Mouse (Mus musculus) heart, embryonic 15.5 days (tissue): ENCODE data around the gene Arhgap10. TPM values are rescaled to one million over a fixed set of nuclear protein-coding genes. Genes with fewer than 3 reads are reported as not detected.
A peak's percentile ranks its signal among the peaks of the same experiment; 100 is the strongest.

Experiments used
- ATAC-seq: fragments of 200-750 bp; cut with Nextera tagmentation; replicated peaks from 2 replicates; pipeline ENCODE4 v1.8.0; 2017; ENCODE audit warnings: low read depth, moderate TSS enrichment; ENCODE audit not compliant: insufficient number of reproducible peaks, insufficient read depth, low FRiP score
- H3K27ac ChIP-seq: fragments of 300-500 bp; sonication (generic); 2 replicates; pipeline ENCODE4 v1.5.1; 2015; ENCODE audit warnings: mild to moderate bottlenecking, inconsistent platforms
- H3K27me3 ChIP-seq: fragments of 300-500 bp; sonication (generic); 2 replicates; pipeline ENCODE4 v1.6.1; 2015; ENCODE audit warnings: inconsistent platforms
- H3K36me3 ChIP-seq: fragments of 300-500 bp; sonication (generic); 2 replicates; pipeline ENCODE4 v1.6.1; 2015; ENCODE audit warnings: mild to moderate bottlenecking, inconsistent platforms
- H3K4me1 ChIP-seq: fragments of 300-500 bp; sonication (generic); replicated peaks from 2 replicates; pipeline ENCODE4 v1.6.1; 2015; ENCODE audit warnings: inconsistent platforms
- H3K4me2 ChIP-seq: fragments of 300-500 bp; sonication (generic); 2 replicates; pipeline ENCODE4 v1.6.1; 2015; ENCODE audit warnings: inconsistent platforms, mild to moderate bottlenecking, moderate library complexity
- H3K4me3 ChIP-seq: fragments of 300-500 bp; sonication (generic); 2 replicates; pipeline ENCODE4 v1.5.1; 2015; ENCODE audit warnings: mild to moderate bottlenecking, inconsistent platforms
- H3K9ac ChIP-seq: fragments of 300-500 bp; sonication (generic); 2 replicates; pipeline ENCODE4 v1.6.1; 2015; ENCODE audit warnings: mild to moderate bottlenecking, inconsistent platforms
- H3K9me3 ChIP-seq: fragments of 300-500 bp; sonication (generic); replicated peaks from 2 replicates; pipeline ENCODE4 v1.6.1; 2016; ENCODE audit warnings: inconsistent platforms
- WGBS: fragments of 180-500 bp; shearing (Covaris S2); methylation state at CpG from one replicate; pipeline ENCODE4 v1.1.7; 2015; ENCODE audit warnings: mixed read lengths; 5-methylcytosine and 5-hydroxymethylcytosine counted together
- polyA plus RNA-seq: library from polyadenylated mRNA; unstranded; fragments of >200 nt; fragmentation: Nextera tagmentation; extraction: Ambion mirVana; gene quantifications from 2 replicates; pipeline ENCODE4 v1.2.1, GENCODE M21; 2015

The Arhgap10 gene
- polyA plus RNA-seq, 1 experiment from 2014 or later = 29.3 TPM

- Histone ChIP-seq H3K9me3 (no peaks in the 10 kb centered on the region), H3K4me1 (no peaks in the 10 kb centered on the region), H3K27me3 (no peaks in the 10 kb centered on the region), H3K9ac (no peak overlapping the region), H3K36me3 (peaks cover 10% of the 10 kb centered on the region), H3K4me3 (no peak overlapping the region), H3K27ac (no peak overlapping the region), H3K4me2 (no peak overlapping the region)
- WGBS = 90% methylated on average over 5 of the region's 5 CpGs
- no peak for ATAC-seq
Observed at GRCm38 (mm10) chr8:77360853-77361252, 156.9 kb downstream of the Arhgap10 start.

- no peak overlapping the region for H3K4me3 ChIP-seq
- no peaks in the 10 kb centered on the region for H3K9me3 ChIP-seq
- no peak overlapping the region for H3K27ac ChIP-seq
- peaks cover 10% of the 10 kb centered on the region for H3K36me3 ChIP-seq
- no peak for ATAC-seq
- WGBS = 93% methylated on average over 5 of the region's 5 CpGs
- no peak overlapping the region for H3K4me2 ChIP-seq
- no peak overlapping the region for H3K9ac ChIP-seq
- no peaks in the 10 kb centered on the region for H3K4me1 ChIP-seq
- H3K27me3 ChIP-seq = no peaks in the 10 kb centered on the region
Observed at GRCm38 (mm10) chr8:77360423-77360822, 157.3 kb downstream of the Arhgap10 start.

GRCm38 (mm10) chr8:77357126-77357525 lies 160.6 kb downstream of the Arhgap10 start:
- WGBS = 79% methylated on average over 8 of the region's 8 CpGs
- no peak for ATAC-seq

GRCm38 (mm10) chr8:77355344-77355743 lies 162.4 kb downstream of the Arhgap10 start:
- ATAC-seq = no peak
- no peak overlapping the region for H3K27ac ChIP-seq
- H3K9ac ChIP-seq = no peak overlapping the region
- WGBS = 89% methylated on average over 5 of the region's 5 CpGs
- no peaks in the 10 kb centered on the region for H3K27me3 ChIP-seq
- H3K4me1 ChIP-seq = no peaks in the 10 kb centered on the region
- no peaks in the 10 kb centered on the region for H3K9me3 ChIP-seq
- no peak overlapping the region for H3K4me2 ChIP-seq
- H3K36me3 ChIP-seq = peaks cover 10% of the 10 kb centered on the region
- no peak overlapping the region for H3K4me3 ChIP-seq

More at GRCm38 (mm10) chr8:77357126-77357525, 160.6 kb downstream of the Arhgap10 start:
- no peak overlapping the region for H3K4me2 ChIP-seq
- no peaks in the 10 kb centered on the region for H3K9me3 ChIP-seq
- no peaks in the 10 kb centered on the region for H3K4me1 ChIP-seq
- H3K27me3 ChIP-seq = no peaks in the 10 kb centered on the region
- no peak overlapping the region for H3K9ac ChIP-seq
- H3K4me3 ChIP-seq = no peak overlapping the region
- no peak overlapping the region for H3K27ac ChIP-seq
- peaks cover 7% of the 10 kb centered on the region for H3K36me3 ChIP-seq

- no peak for ATAC-seq
- no peak overlapping the region for H3K4me3 ChIP-seq
- H3K4me1 ChIP-seq = 0 out of 2 replicates have a peak, but pooled peaks cover 2% of the 10 kb centered on the region
- no peak overlapping the region for H3K9ac ChIP-seq
- H3K27ac ChIP-seq = no peak overlapping the region
- H3K9me3 ChIP-seq = no peaks in the 10 kb centered on the region
- 83% methylated on average over 1 of the region's 1 CpGs for WGBS
- H3K36me3 ChIP-seq = peaks cover 6% of the 10 kb centered on the region
- no peaks in the 10 kb centered on the region for H3K27me3 ChIP-seq
- H3K4me2 ChIP-seq = no peak overlapping the region
Observed at GRCm38 (mm10) chr8:77354189-77354588, 163.6 kb downstream of the Arhgap10 start.

GRCm38 (mm10) chr8:77351177-77351860 lies 166.4 kb downstream of the Arhgap10 start:
- no peak for ATAC-seq
- no peaks in the 10 kb centered on the region for H3K9me3 ChIP-seq
- no peak overlapping the region for H3K27ac ChIP-seq
- no peak overlapping the region for H3K4me2 ChIP-seq
- H3K4me1 ChIP-seq = 0 out of 2 replicates have a peak, but pooled peaks cover 2% of the 10 kb centered on the region
- H3K27me3 ChIP-seq = no peaks in the 10 kb centered on the region
- 83% methylated on average over 9 of the region's 9 CpGs for WGBS
- H3K9ac ChIP-seq = no peak overlapping the region
- 0 out of 2 replicates have a peak, but pooled peaks cover 3% of the 10 kb centered on the region for H3K36me3 ChIP-seq
- H3K4me3 ChIP-seq = no peak overlapping the region

GRCm38 (mm10) chr8:77350121-77350777 lies 167.5 kb downstream of the Arhgap10 start:
- 71% methylated on average over 4 of the region's 4 CpGs for WGBS
- no peaks in the 10 kb centered on the region for H3K27me3 ChIP-seq

GRCm38 (mm10) chr8:77343916-77344315 lies 173.8 kb downstream of the Arhgap10 start:
- H3K4me3 ChIP-seq = no peak overlapping the region
- no peak for ATAC-seq
- peaks cover 12% of the 10 kb centered on the region; the same call in 1 of the 2 replicates for H3K4me1 ChIP-seq
- no peak overlapping the region for H3K27ac ChIP-seq
- peaks cover 14% of the 10 kb centered on the region for H3K36me3 ChIP-seq
- no peak overlapping the region for H3K4me2 ChIP-seq
- H3K27me3 ChIP-seq = no peaks in the 10 kb centered on the region
- H3K9me3 ChIP-seq = no peaks in the 10 kb centered on the region
- no peak overlapping the region for H3K9ac ChIP-seq
- 66% methylated on average over 6 of the region's 6 CpGs for WGBS

More at GRCm38 (mm10) chr8:77350121-77350777, 167.5 kb downstream of the Arhgap10 start:
- H3K9ac ChIP-seq = no peak overlapping the region
- no peak overlapping the region for H3K27ac ChIP-seq
- no peak overlapping the region for H3K4me2 ChIP-seq
- 0 out of 2 replicates have a peak, but pooled peaks cover 2% of the 10 kb centered on the region for H3K4me1 ChIP-seq
- no peak overlapping the region for H3K4me3 ChIP-seq
- H3K9me3 ChIP-seq = no peaks in the 10 kb centered on the region
- ATAC-seq = no peak
- H3K36me3 ChIP-seq = peaks cover 7% of the 10 kb centered on the region; the same call in 1 of the 2 replicates

- Histone ChIP-seq H3K4me3 (no peak overlapping the region), H3K27ac (no peak overlapping the region), H3K4me2 (no peak overlapping the region), H3K4me1 (peaks cover 12% of the 10 kb centered on the region; the same call in 1 of the 2 replicates), H3K27me3 (no peaks in the 10 kb centered on the region), H3K9ac (no peak overlapping the region), H3K9me3 (no peaks in the 10 kb centered on the region), H3K36me3 (peaks cover 14% of the 10 kb centered on the region)
- ATAC-seq = no peak
- WGBS = 91% methylated on average over 3 of the region's 3 CpGs
Observed at GRCm38 (mm10) chr8:77343335-77343734, 174.4 kb downstream of the Arhgap10 start.

- Histone ChIP-seq H3K27ac (peak overlapping the region; percentile 55), H3K4me1 (peaks cover 12% of the 10 kb centered on the region; the same call in 1 of the 2 replicates), H3K36me3 (peaks cover 14% of the 10 kb centered on the region), H3K4me3 (no peak overlapping the region), H3K9me3 (no peaks in the 10 kb centered on the region), H3K9ac (no peak overlapping the region), H3K27me3 (no peaks in the 10 kb centered on the region), H3K4me2 (no peak overlapping the region)
- WGBS = 56% methylated on average over 4 of the region's 4 CpGs
- ATAC-seq = no peak
Observed at GRCm38 (mm10) chr8:77342144-77342543, 175.6 kb downstream of the Arhgap10 start.

GRCm38 (mm10) chr8:77341329-77341728 lies 176.4 kb downstream of the Arhgap10 start:
- Histone ChIP-seq H3K9ac (no peak overlapping the region), H3K9me3 (no peaks in the 10 kb centered on the region), H3K4me3 (no peak overlapping the region), H3K4me2 (no peak overlapping the region), H3K36me3 (peaks cover 14% of the 10 kb centered on the region), H3K27me3 (no peaks in the 10 kb centered on the region), H3K27ac (no peak overlapping the region), H3K4me1 (peaks cover 12% of the 10 kb centered on the region; the same call in 1 of the 2 replicates)
- ATAC-seq = no peak; the same call in 1 of the 2 replicates
- 48% methylated on average over 9 of the region's 9 CpGs for WGBS
